Mouse (Mus musculus) hindbrain, postnatal 0 days (tissue): ENCODE results near the gene Mlkl. TPM values are rescaled to one million over a fixed set of nuclear protein-coding genes. Genes with fewer than 3 reads are reported as not detected.
"Not testable (repeated sequence)": the region's sequence is repeated elsewhere in the genome, so short reads cannot be mapped to it uniquely, and the experiment has no call there.

ENCODE experiments used
- ATAC-seq: fragments of 200-750 bp; cut with Nextera tagmentation; 2 replicates; pipeline ENCODE4 v1.8.0; 2017; ENCODE audit warnings: mild to moderate bottlenecking, moderate TSS enrichment, moderate library complexity
- DNase-seq: peaks from one replicate; pipeline ENCODE4 v3.0.0-alpha.2; 2015; ENCODE audit warnings: low spot score
- H3K27ac ChIP-seq: fragments of 300-500 bp; sonication (generic); 2 replicates; pipeline ENCODE4 v1.5.1; 2014; ENCODE audit warnings: mild to moderate bottlenecking
- H3K27me3 ChIP-seq: fragments of 300-500 bp; sonication (generic); 2 replicates; pipeline ENCODE4 v1.6.1; 2014; ENCODE audit warnings: low read length, mixed read lengths; ENCODE audit not compliant: insufficient read depth
- H3K36me3 ChIP-seq: fragments of 300-500 bp; sonication (generic); 2 replicates; pipeline ENCODE4 v1.6.1; 2014; ENCODE audit warnings: low read length, mixed read lengths; ENCODE audit not compliant: insufficient read depth
- H3K4me1 ChIP-seq: fragments of 300-500 bp; sonication (generic); 2 replicates; pipeline ENCODE4 v1.6.1; 2014; ENCODE audit warnings: antibody characterized with exemption, low read length, mixed read lengths; ENCODE audit not compliant: insufficient read depth
- H3K4me2 ChIP-seq: fragments of 300-500 bp; sonication (generic); 2 replicates; pipeline ENCODE4 v1.6.1; 2014; ENCODE audit warnings: low read depth, mild to moderate bottlenecking, low read length, moderate library complexity, mixed read lengths
- H3K4me3 ChIP-seq: fragments of 300-500 bp; sonication (generic); 2 replicates; pipeline ENCODE4 v1.5.1; 2014; ENCODE audit warnings: low read length
- H3K9ac ChIP-seq: fragments of 300-500 bp; sonication (generic); replicated peaks from 2 replicates; pipeline ENCODE4 v1.6.1; 2014; ENCODE audit warnings: mild to moderate bottlenecking, low read length, moderate library complexity, mixed read lengths
- H3K9me3 ChIP-seq: fragments of 300-500 bp; sonication (generic); 2 replicates; pipeline ENCODE4 v1.6.1; 2016; ENCODE audit warnings: low read length, mixed read lengths
- CTCF ChIP-seq: IDR thresholded peaks from 2 replicates; pipeline ENCODE4 v1.5.1; 2016; ENCODE audit warnings: antibody characterized with exemption, control low read depth, low read depth
- whole genome bisulfite sequencing: fragments of 180-500 bp; shearing (Covaris S2); extraction: QIAGEN DNeasy Blood & Tissue Kit; methylation state at CpG from one replicate; pipeline ENCODE4 v1.1.7; 2014; 5-methylcytosine and 5-hydroxymethylcytosine counted together
- polyA plus RNA-seq: library from polyadenylated mRNA; unstranded; fragments of >200 nt; fragmentation: Nextera tagmentation; extraction: Ambion mirVana; gene quantifications from 2 replicates; pipeline ENCODE4 v1.2.1, GENCODE M21; 2015
- total RNA-seq: library from RNA; depleted of rRNA; stranded (reverse); fragments of >200 nt; gene quantifications from 2 replicates; pipeline ENCODE4 v1.2.3, GENCODE M21; 2014

The Mlkl gene
- total and polyA plus RNA-seq, 2 experiments from 2014 or later, result 0.60 to 0.63 TPM

GRCm38 (mm10) chr8:111325222-111325790 is 12.7 kb downstream of the Mlkl start:
- Histone ChIP-seq H3K4me3 (no peak overlapping the region), H3K9me3 (no peaks in the 10 kb centered on the region), H3K4me2 (no peak overlapping the region), H3K9ac (no peak overlapping the region), H3K4me1 (no peaks in the 10 kb centered on the region), H3K27me3 (no peaks in the 10 kb centered on the region), H3K36me3 (no peaks in the 10 kb centered on the region), H3K27ac (no peak overlapping the region)
- 85% methylated on average over 6 of the region's 6 CpGs for WGBS
- DNase-seq, result no peak
- no peak for TF ChIP-seq CTCF
- ATAC-seq, result no peak

- H3K36me3 ChIP-seq, result no peaks in the 10 kb centered on the region
- ATAC-seq (no peak), DNase-seq (no peak)
- no peak overlapping the region for H3K27ac ChIP-seq
- no peak overlapping the region for H3K9ac ChIP-seq
- TF ChIP-seq CTCF, result no peak
- no peaks in the 10 kb centered on the region for H3K9me3 ChIP-seq
- 86% methylated on average over 12 of the region's 12 CpGs for WGBS
- no peaks in the 10 kb centered on the region for H3K27me3 ChIP-seq
- no peaks in the 10 kb centered on the region for H3K4me1 ChIP-seq
- H3K4me2 ChIP-seq, result no peak overlapping the region
- no peak overlapping the region for H3K4me3 ChIP-seq
Measured at GRCm38 (mm10) chr8:111314729-111315128, 23.2 kb downstream of the Mlkl start.

GRCm38 (mm10) chr8:111313961-111314360 is 24.0 kb downstream of the Mlkl start:
- not testable (repeated sequence) for H3K27ac ChIP-seq, H3K4me3 ChIP-seq, H3K9ac ChIP-seq, H3K27me3 ChIP-seq, H3K4me1 ChIP-seq, H3K36me3 ChIP-seq, DNase-seq, H3K4me2 ChIP-seq, H3K9me3 ChIP-seq, ATAC-seq
- 98% methylated on average over 6 of the region's 6 CpGs for WGBS

- Histone ChIP-seq H3K27ac (no peak overlapping the region), H3K4me1 (no peaks in the 10 kb centered on the region), H3K4me2 (no peak overlapping the region), H3K9ac (no peak overlapping the region), H3K9me3 (no peaks in the 10 kb centered on the region), H3K4me3 (no peak overlapping the region), H3K36me3 (no peaks in the 10 kb centered on the region), H3K27me3 (no peaks in the 10 kb centered on the region)
- TF ChIP-seq CTCF, result peak; percentile 23; the same call in 1 of the 2 replicates
- 78% methylated on average over 3 of the region's 3 CpGs for WGBS
- DNase-seq, result no peak
- ATAC-seq, result no peak
Measured at GRCm38 (mm10) chr8:111312758-111313162, 25.2 kb downstream of the Mlkl start.

- not testable (repeated sequence) for ATAC-seq, H3K27ac ChIP-seq, H3K36me3 ChIP-seq, H3K4me2 ChIP-seq, DNase-seq, H3K9me3 ChIP-seq, H3K4me3 ChIP-seq, H3K4me1 ChIP-seq, H3K27me3 ChIP-seq, H3K9ac ChIP-seq
- 91% methylated on average over 15 of the region's 15 CpGs for WGBS
Measured at GRCm38 (mm10) chr8:111310006-111310405, 28.0 kb downstream of the Mlkl start.

- ATAC-seq (no peak), DNase-seq (peak; percentile 29)
Measured at GRCm38 (mm10) chr8:111305031-111305730, 32.8 kb downstream of the Mlkl start.

GRCm38 (mm10) chr8:111304359-111304758 is 33.6 kb downstream of the Mlkl start:
- no peak overlapping the region for H3K4me3 ChIP-seq
- WGBS, result 92% methylated on average over 3 of the region's 3 CpGs
- no peaks in the 10 kb centered on the region for H3K27me3 ChIP-seq
- no peak overlapping the region for H3K27ac ChIP-seq
- no peak for TF ChIP-seq CTCF
- H3K4me1 ChIP-seq, result no peaks in the 10 kb centered on the region
- H3K9ac ChIP-seq, result no peak overlapping the region
- H3K9me3 ChIP-seq, result no peaks in the 10 kb centered on the region
- no peaks in the 10 kb centered on the region for H3K36me3 ChIP-seq
- ATAC-seq (no peak), DNase-seq (no peak)
- H3K4me2 ChIP-seq, result no peak overlapping the region

More at GRCm38 (mm10) chr8:111305031-111305730, 32.8 kb downstream of the Mlkl start:
- Histone ChIP-seq H3K27me3 (no peaks in the 10 kb centered on the region), H3K4me3 (no peak overlapping the region), H3K9me3 (no peaks in the 10 kb centered on the region), H3K4me1 (no peaks in the 10 kb centered on the region), H3K36me3 (no peaks in the 10 kb centered on the region), H3K4me2 (0 out of 2 replicates have a peak overlapping the region, but pooled peaks have one; percentile 21), H3K27ac (peak overlapping the region; percentile 26; the same call in 1 of the 2 replicates), H3K9ac (no peak overlapping the region)
- WGBS, result 24% methylated on average over 5 of the region's 5 CpGs
- TF ChIP-seq CTCF, result no peak

- H3K9me3 ChIP-seq, H3K4me3 ChIP-seq, H3K36me3 ChIP-seq, H3K4me2 ChIP-seq, H3K4me1 ChIP-seq, H3K27me3 ChIP-seq, ATAC-seq, H3K27ac ChIP-seq, H3K9ac ChIP-seq, DNase-seq: not testable (repeated sequence)
- WGBS, result 77% methylated on average over 5 of the region's 5 CpGs
Measured at GRCm38 (mm10) chr8:111303076-111303803, 34.7 kb downstream of the Mlkl start.
